Mouse (Mus musculus) gastrocnemius, adult 18-20 months (tissue): ENCODE results near the gene Ndufb10. TPM values are rescaled to one million over a fixed set of nuclear protein-coding genes. Genes with fewer than 3 reads are reported as not detected.

Source experiments
- DNase-seq: peaks from one replicate; pipeline ENCODE4 v3.0.0; 2021; ENCODE audit warnings: low spot score
- total RNA-seq, 2 experiments: library from RNA; stranded (reverse); gene quantifications; 2 replicates each; pipeline ENCODE4 v1.2.3; 2021

The Ndufb10 gene
- total RNA-seq, 2 experiments from 2014 or later, result 428 to 481 TPM

DNA sequence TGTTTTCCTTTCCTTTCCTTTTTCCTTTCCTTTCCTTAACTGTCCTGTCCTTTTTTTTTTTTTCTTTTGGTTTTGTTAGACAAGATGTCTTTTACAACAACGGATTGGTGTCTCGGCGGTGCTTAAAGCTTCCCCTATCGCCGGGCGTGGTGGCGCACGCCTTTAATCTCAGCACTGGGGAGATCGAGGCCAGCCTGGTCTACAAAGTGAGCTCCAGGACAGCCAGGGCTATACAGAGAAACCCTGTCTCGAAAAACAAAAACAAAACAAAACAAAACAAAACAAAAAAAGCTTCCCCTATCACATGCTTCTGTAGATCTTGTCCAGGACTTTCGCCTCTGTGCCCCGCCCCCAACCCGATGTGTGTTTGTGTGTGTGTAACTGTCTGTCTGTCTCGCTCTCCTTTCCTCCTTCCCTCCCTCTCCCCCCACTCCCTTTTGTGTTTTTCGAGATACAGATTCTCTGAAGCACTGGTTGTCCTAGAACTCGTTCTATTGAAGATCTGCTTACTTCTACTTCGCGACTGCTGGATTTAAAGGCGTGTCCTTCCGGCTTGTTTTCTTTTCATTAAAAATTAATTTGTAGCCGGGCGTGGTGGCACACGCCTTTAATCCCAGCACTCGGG lies 16.4 kb downstream of the Ndufb10 start:
- DNase-seq, result no peak

DNA sequence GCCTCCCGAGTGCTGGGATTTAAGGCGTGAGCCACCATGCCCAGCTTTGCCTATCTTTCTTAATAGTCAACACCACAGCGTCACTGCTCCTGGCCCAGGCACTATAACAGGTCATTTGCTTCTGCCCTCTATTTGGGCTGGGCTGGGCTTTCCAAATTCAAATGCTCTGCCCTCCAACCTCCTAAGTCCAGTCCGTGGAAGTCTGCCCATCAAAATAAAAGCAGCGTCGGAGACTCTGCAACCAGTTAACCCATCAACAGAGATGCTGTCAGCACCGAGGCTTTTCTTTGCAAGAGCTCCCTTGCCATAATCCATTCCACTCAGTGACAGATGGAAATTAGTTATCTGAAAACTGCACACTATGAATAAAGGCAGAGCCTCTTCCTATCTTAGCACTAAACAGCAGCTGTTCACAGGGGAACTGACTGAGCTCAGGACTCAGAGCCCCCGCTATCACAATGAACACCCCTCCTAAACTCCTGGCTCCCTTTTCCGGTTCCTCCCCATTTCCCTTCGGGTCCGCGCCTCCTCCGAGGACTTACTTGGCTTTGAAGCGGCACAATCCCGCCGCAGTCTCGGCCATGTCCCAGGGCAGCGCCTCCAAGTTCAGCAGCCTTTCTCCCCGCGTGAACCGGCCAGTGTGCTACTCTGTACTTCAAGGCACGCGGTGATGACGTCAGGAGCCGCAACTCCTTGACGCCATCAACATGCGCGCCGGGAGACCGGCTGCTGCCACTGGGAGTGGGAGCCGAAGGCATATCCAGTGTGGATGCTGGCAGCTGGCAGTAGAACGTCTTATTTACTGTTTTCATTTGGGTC lies 17.1 kb downstream of the Ndufb10 start, which contains the start of gene Tbl3:
Gene Tbl3 (minus strand): TSS at position 679 of the 819 bp plus-strand sequence.
- peak; percentile 92 for DNase-seq

DNA sequence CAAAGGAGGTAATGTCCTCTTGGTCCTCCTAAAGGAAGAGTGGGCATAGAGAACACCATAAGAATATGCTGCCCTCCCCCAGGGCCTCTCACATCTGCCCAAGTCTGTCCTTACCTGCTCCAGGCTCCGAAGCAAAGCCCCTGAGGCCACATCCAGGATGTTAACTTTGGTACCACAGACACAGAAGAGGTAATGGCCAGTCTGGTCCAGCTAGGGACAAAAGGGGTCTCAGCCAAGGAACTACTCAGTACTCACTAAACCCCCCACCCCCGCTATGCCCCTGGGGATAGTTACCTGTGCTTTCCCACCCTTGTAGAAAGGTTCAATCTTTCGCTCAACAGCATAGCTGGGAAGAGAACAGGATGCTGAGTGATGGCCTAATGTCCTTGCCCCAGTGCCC lies 18.5 kb downstream of the Ndufb10 start:
- DNase-seq, result no peak

DNA sequence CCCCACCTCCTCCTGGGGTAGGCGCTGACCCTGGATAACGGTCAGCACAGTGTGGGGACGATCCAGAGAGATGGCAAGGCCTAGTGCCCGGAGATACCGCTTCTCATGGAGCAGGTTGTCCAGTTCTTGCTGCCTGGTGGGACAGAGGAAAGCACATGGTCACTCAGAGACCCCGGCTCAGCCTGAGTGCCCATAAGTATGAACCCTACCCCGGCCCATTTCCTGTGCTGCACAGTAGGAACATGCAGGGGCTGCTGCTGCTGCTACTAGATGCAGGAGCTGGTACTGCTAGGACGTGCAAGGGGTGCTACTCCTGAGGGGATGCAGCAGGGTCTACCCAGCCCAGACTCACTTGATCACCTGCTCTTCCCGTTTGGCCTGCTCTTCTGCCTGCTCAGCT lies 23.0 kb downstream of the Ndufb10 start:
- no peak for DNase-seq

DNA sequence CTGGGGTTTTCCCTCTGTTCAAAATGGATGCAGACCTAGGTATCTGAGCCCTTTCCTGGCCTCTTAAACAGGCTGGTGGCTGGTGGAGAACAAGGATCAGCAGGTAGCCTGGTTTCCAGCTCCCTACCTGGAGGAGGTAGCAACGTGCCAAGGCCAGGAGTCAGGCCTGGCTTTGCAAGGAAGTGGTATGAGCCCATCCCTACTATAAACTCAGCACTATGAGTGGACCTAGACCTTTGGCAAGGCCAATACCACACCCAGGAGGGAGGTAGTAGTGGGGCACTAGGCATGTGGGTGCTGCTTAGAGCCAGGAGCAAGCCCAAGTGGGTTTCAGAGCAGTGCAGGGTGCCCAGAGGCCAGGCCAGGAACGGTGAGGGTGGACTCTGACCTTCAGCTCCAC lies 24.8 kb downstream of the Ndufb10 start:
- no peak for DNase-seq

DNA sequence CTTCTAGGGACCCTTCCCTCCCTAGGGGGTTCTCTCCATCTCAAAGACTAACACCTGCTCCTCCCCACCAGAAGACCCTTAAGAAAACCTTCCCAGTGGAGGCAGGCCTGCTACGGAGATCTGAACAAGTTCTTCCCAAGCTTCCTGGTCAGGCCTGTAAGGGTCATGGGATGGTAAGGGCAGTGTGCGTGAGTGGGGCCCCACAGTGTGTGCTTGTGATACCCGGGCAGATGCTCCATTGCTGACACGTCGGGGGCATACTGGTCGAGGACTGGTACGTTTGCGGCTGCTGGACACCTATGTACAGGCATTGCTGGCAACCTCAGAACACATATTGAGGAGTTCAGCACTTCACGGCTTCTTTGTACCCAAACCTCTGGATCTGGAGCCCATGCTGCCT lies 25.6 kb downstream of the Ndufb10 start:
- DNase-seq, result no peak

DNA sequence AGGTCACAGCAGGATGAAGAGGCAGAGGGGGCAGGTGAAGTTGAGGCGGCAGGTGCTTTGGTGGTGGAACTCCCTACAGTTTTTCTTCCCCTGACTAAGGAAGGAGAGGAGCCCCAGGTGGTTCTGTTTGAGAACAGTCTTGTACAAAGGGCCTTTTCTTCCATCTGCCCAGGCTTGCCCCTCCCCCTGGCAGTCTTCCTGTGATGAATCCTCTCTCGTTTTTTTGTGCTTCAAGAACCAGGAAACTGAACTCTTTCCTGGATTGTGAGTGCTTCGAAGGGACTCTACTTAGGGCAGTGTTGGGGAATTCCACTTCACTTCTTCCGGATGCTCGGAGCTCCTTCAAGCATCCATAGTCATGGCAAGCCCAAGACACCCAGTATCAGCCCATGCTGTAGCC lies 26.3 kb downstream of the Ndufb10 start:
- no peak for DNase-seq

DNA sequence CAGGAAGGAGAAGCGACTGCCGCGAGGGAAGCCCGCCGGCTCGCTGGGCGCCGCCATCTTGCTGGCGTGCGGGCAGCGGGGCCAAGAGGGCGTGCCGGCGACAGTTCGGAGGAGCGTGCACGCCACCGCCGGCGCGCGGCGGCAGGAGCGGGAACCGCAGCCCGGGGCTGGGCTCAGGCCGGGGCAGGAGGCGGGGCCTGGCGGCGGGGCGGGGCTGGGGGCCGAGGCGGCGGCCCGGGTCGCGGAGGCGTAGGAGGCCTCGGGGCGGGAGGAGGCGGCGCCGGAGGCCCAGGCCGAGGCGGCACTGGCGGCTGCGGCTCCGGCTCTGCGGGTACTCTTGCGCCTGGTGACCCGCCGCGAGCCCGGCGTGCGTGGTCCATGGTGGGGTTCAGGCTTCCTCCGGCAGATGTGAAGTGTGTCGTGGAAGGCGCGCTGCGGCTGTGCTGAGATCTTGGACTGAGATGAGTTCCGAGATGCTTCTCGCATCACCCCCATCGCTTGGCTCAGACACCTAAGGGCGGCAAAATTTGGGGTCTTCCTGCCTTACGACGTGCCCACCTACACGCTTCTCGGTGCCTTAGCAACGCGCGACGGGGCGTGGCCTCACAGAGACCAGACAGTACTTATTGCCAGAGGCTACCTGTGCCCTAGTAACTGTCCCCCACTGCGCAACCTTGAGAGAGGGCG lies 28.1 kb downstream of the Ndufb10 start, which contains the start of the genes Gfer and Noxo1:
Gene Gfer (minus strand): TSS at position 146 of the 687 bp plus-strand sequence.
Gene Noxo1 (plus strand): TSS at position 224 of the 687 bp plus-strand sequence.
- peak; percentile 88 for DNase-seq

DNA sequence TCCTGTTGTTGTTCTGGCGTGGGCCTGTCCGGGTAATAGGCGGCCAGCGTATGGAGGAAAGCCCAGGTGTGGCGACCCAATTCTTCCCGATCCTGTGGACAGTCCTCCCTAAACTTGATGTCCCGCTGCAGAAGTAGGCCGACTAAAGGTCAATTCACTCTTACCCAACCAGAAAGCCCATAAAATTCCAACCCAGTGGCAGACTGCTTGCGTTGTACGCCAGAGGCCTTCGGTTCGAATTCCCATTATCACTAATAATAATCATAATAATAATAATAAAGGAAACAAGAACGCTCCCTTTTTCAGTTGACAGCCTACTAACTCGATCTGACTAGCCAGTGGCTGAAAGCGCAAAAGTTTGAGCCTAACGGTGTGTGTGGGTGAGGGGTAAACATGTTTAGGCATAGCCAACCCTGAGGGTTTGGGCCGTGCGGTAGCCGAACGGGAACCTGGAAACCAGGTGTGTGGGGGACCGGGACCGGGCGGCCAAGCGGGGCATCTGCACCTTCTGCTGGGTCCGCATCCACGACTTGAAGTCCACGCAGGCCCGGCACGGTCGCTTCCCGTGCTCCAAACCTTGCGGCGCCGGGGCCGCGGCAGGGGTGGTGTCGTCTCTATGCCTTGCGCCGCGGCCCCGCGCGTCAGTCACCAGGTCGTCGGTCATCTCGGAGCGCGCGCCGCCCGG lies 28.8 kb downstream of the Ndufb10 start:
- no peak for DNase-seq

DNA sequence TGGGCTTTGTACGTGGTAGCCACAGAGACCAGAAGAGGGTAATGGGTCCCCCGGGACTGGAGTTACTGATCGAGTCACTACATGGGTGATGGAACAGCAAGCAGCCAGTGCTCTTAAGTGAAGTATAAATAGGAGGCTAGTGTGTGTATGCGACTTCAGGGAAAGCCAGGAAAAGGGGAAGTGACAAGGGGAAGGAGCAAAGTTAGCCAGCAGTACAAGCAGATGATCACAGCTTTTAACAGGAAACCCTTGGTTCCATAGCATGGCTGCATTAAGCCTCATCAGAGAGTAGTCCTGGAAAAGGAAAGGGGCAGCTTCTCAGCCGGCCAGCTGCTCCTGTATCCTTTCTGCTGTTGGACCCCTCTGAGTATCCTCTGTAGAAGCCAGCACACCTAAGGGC lies 31.9 kb downstream of the Ndufb10 start:
- DNase-seq, result no peak

DNA sequence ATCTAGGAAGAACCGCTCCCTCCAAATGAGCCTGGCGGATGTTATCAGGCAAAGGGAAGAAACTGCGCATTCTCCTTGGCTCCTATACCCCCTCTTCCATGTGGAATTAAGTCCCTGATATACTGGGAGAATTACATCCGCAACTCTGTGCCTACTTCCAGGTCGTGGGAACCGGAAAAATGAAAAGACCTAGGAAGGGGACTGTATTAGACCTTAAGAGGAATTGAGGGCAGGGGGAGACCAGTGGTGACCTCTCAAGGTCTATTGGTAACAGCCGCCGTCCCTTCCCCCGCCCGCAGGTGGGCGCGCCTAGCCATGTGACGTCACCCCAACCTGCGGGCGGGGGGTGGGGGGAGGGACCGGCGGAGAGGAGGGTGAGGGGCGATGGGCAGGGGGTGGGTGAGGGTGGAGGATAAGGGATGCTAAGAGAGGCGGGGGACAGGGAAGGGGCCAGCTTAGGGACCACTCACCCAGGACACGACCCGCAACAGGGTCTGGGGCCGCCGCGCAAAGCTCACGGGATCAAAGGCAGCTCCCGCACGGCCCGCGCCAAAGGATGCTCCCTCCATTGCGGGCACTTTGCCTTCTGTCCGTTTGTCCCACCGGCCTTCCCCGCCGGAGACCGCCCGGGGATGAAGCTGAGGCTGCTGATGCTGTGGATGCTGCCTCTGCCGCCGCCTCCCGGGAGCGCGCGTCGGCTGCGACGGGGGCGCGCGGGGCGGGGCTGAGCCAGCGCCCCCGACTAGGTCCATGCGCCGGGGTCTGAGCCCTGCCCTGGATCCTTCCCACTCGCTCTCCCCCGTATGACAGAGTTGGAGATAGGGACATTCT lies 34.8 kb downstream of the Ndufb10 start, which contains the start of gene Syngr3:
Gene Syngr3 (minus strand): TSS at position 705 of the 831 bp plus-strand sequence.
- DNase-seq, result no peak

DNA sequence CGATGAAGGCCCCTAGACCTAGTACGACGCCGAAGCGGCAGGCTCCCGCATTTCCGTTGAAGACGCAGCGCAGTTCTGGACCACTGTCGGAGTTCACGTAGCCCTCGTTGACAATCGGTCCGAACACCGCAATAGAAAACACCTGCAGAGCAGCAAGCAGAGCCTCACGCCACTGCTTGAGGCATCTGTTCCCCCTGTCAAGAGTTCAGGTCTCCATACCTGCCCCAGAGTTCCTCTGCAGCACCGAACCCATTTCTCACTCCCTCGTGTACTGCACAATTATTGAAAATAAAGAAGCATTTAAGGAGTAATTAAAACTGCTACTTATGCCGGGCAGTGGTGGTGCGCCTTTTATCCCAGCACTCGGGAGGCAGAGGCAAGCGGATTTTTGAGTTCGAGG lies 36.7 kb downstream of the Ndufb10 start:
- DNase-seq, result no peak

DNA sequence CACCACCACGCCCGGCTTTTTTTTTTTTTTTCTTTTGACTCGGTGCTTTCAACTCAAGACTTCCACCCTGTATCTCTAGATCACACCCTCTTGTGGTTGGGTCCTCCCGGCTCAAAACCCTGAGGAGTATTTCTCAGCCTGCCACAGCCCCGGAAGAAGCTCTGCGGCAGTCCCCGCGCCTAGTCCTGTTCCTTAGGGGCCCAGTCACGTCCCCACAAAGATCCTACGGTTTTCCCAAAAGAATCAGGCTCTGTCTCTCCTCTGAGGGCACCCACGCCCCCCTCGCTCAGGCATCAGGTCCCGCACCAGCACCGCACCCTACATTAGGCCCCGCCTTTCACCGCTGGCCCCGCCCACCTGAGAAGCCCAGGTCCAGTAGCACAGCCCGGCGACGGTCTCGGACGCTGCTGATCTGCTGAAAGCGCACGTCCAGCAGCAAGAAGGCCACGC lies 37.1 kb downstream of the Ndufb10 start:
- DNase-seq, result peak; percentile 57

DNA sequence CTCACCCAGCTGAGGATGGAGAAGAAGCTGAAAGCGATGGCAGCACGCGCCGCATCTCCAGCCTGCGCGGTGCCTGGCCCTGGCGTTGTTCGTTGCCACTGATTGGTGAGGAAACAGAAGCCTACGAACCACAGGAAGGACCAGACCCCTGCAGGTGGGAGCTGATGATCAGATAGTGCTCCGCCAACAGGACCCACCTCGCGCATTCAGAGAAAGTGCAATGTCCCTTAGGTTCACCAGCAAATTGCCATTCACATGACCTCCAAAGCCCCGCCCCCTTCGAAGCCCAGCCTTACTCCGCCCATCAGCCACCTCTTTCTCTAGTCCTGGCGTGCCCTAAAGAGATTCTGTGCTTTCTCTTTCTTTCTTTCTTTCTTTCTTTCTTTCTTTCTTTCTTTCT lies 37.8 kb downstream of the Ndufb10 start:
- DNase-seq, result peak; percentile 36

DNA sequence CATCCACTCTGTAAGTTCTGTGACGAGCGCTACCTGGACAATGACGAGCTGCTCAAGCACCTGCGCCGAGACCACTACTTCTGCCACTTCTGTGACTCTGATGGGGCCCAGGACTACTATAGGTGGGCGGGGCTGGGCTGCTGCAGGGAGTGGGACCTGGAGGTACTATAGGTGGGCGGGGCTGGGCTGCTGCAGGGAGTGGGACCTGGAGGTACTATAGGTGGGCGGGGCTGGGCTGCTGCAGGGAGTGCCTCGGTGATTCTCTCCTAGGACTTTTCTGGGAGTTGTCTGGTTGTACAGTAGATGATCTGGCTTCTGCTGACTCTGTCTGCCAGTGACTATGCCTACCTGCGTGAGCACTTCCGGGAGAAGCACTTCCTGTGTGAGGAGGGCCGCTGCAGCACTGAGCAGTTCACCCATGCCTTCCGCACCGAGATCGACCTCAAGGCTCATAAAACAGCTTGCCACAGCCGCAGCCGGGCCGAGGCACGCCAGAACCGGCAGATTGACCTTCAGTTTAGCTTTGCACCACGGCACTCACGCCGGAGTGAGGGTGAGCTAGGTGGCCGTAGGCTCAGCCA lies 46.7 kb downstream of the Ndufb10 start:
- no peak for DNase-seq

DNA sequence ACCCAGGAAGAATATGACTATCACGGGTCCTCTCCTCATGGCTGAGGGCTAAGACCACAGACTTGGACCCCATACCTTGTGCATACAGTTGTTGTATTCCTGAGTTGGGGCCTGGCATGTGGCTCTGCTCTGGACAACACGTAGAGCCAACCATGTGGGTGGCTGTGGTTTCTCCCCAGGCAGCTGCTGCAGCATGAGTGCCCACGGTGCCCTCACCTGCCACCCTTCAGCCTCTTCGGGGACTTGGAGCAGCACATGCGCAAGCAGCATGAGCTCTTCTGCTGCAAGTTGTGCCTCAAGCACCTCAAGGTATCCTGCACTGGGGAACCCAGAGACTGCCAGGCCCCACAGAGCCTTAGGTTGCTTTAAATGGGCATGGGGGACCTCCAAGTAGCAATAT lies 47.4 kb downstream of the Ndufb10 start:
- no peak for DNase-seq

DNA sequence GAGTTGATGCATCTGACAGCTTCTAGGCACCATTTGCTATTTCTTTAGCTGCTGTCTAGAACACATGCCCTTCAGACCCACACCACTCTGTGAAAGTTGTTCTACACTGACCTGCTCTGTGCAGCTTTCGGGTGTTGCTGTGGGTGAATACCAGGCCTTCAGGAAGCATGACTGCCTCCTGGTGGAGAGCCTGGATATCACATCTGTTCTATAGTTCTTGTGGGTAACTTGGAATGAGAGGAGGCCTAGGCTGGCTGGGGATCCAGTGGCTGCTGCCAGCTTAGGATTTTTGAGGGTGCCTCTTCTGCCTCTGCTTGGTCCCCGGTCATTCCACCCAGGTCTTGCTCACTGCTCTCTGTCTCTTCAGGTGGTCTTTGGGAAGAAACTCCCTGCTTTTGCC lies 48.1 kb downstream of the Ndufb10 start:
- DNase-seq, result peak; percentile 63

DNA sequence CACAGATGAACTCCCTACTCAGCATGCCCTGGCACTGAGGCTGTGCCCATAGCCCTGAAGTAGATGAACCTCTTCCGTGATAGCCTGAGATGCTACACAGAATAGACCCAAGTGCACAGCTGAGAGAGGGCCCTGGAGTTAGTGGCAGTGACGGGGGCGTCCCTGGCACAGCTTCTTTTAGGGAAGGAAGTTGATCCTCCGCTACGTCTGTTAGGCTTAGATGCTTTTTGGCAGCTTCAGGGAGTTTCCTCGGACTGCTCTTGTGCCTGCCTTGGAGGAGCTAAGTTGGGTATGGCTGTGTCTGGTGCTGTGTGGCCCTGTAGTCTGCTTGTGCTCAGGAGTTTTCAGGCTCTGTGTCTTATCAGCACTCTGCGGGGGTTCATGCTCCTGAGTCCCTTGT lies 50.0 kb downstream of the Ndufb10 start:
- DNase-seq, result no peak

DNA sequence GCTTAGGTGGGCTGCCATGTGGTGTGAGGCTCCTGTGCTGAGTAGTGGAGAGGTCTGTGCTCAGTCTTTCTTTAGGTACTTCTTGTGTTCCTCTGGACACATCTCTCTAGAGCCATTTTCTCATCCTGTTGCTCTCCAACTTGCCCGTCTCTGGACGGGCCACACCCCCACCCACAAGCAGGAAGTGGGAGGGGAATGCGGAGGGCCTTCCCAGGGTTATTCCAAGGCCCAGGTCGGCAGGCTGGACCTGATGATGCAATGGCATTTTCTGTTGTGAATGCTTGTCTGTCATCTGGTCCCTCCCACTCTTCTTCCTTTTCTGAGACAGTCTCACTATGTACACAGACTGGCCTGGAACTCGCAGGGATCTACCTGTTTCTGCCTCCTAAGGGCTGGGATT lies 52.1 kb downstream of the Ndufb10 start:
- DNase-seq, result peak; percentile 39
